Mouse (Mus musculus): ENCODE results near the gene Satb1. TPM values are rescaled to one million over a fixed set of nuclear protein-coding genes. Genes with fewer than 3 reads are reported as not detected.

The Satb1 gene
- polyA plus RNA-seq, 1 experiment from 2014 or later = 0.03 TPM

- CTCF ChIA-PET = no interaction called here
- TF ChIP-seq CTCF (IDR thresholded peaks at IDR 0.05) = no peak
- in situ Hi-C loops (cut with MboI; ENCODE audit: low pct_unique_long_range_greater_than_20kb) = no loop called here
These were observed 19.3 kb downstream of the Satb1 start for GRCm38 (mm10) chr17:51813784-51814120.

GRCm38 (mm10) chr17:51812942-51813783 is 19.9 kb downstream of the Satb1 start:
- ATAC-seq (peak; percentile 39), DNase-seq (ENCODE audit: low read depth, low spot score) (no peak)
- H3K27me3 ChIP-seq = peaks cover 46% of the 10 kb centered on the region
- POLR2A ChIA-PET = no interaction called here
- in situ Hi-C loops (cut with MboI; ENCODE audit: low pct_unique_long_range_greater_than_20kb) = no loop called here
- TF ChIP-seq CTCF (IDR thresholded peaks at IDR 0.05) = no peak
- CTCF ChIA-PET = no interaction called here

More at GRCm38 (mm10) chr17:51813784-51814120, 19.3 kb downstream of the Satb1 start:
- DNase-seq (ENCODE audit: low read depth, low spot score) (no peak), ATAC-seq (no peak)
- peaks cover 45% of the 10 kb centered on the region for H3K27me3 ChIP-seq
- POLR2A ChIA-PET = no interaction called here

- peaks cover 54% of the 10 kb centered on the region for H3K27me3 ChIP-seq
- no peak for TF ChIP-seq CTCF (IDR thresholded peaks at IDR 0.05)
- CTCF ChIA-PET = no interaction called here
- in situ Hi-C loops (cut with MboI; ENCODE audit: low pct_unique_long_range_greater_than_20kb) = no loop called here
- POLR2A ChIA-PET = no interaction called here
- ATAC-seq = no peak
- DNase-seq (ENCODE audit: low read depth, low spot score) = no peak
These were observed 20.7 kb downstream of the Satb1 start for GRCm38 (mm10) chr17:51812261-51812941.

- no peak for ATAC-seq
- no peak for TF ChIP-seq CTCF (IDR thresholded peaks at IDR 0.05)
- H3K27me3 ChIP-seq = peaks cover 55% of the 10 kb centered on the region
- in situ Hi-C loops (cut with MboI; ENCODE audit: low pct_unique_long_range_greater_than_20kb) = no loop called here
- ChIA-PET CTCF (no interaction called here), POLR2A (interaction anchor here (0.6 kb wide), 1 partner anchor 34 kb away, joined by 4 read pairs; no protein-coding TSS in a partner anchor)
- DNase-seq (ENCODE audit: low read depth, low spot score) = no peak
These were observed 21.2 kb downstream of the Satb1 start for GRCm38 (mm10) chr17:51811911-51812260.

GRCm38 (mm10) chr17:51811086-51811868 is 21.8 kb downstream of the Satb1 start:
- peaks cover 53% of the 10 kb centered on the region for H3K27me3 ChIP-seq
- POLR2A ChIA-PET = interaction anchor here (0.6 kb wide), 1 partner anchor 33 kb away, joined by 4 read pairs; no protein-coding TSS in a partner anchor
- TF ChIP-seq CTCF (IDR thresholded peaks at IDR 0.05) = no peak
- in situ Hi-C loops (cut with MboI; ENCODE audit: low pct_unique_long_range_greater_than_20kb) = no loop called here
- ATAC-seq = no peak
- no peak for DNase-seq (ENCODE audit: low read depth, low spot score)
- CTCF ChIA-PET = interaction anchor here (1.0 kb wide), 1 partner anchor 9 kb away, joined by 3 read pairs; no protein-coding TSS in a partner anchor

- ATAC-seq = no peak
- ChIA-PET CTCF (no interaction called here), POLR2A (no interaction called here)
- in situ Hi-C loops (cut with MboI; ENCODE audit: low pct_unique_long_range_greater_than_20kb) = no loop called here
- TF ChIP-seq CTCF (IDR thresholded peaks at IDR 0.05) = no peak
- DNase-seq (ENCODE audit: low read depth, low spot score) = no peak
- peaks cover 50% of the 10 kb centered on the region for H3K27me3 ChIP-seq
These were observed 25.7 kb downstream of the Satb1 start for GRCm38 (mm10) chr17:51807429-51807828.

GRCm38 (mm10) chr17:51806124-51806960 is 26.7 kb downstream of the Satb1 start:
- in situ Hi-C loops (cut with MboI; ENCODE audit: low pct_unique_long_range_greater_than_20kb) = no loop called here
- POLR2A ChIA-PET = no interaction called here
- DNase-seq (ENCODE audit: low read depth, low spot score) (no peak), ATAC-seq (no peak)
- CTCF ChIA-PET = interaction anchor here (0.7 kb wide), 1 partner anchor 101 kb away, joined by 3 read pairs; no protein-coding TSS in a partner anchor
- TF ChIP-seq CTCF (IDR thresholded peaks at IDR 0.05) = no peak
- peaks cover 57% of the 10 kb centered on the region for H3K27me3 ChIP-seq

- no peak for DNase-seq (ENCODE audit: low read depth, low spot score)
- no peak for TF ChIP-seq CTCF (IDR thresholded peaks at IDR 0.05)
- in situ Hi-C loops (cut with MboI; ENCODE audit: low pct_unique_long_range_greater_than_20kb) = no loop called here
- ChIA-PET POLR2A (no interaction called here), CTCF (no interaction called here)
- H3K27me3 ChIP-seq = peaks cover 47% of the 10 kb centered on the region
- no peak for ATAC-seq
These were observed 32.9 kb downstream of the Satb1 start for GRCm38 (mm10) chr17:51800208-51800607.

GRCm38 (mm10) chr17:51796459-51796858 is 36.6 kb downstream of the Satb1 start:
- in situ Hi-C loops (cut with MboI; ENCODE audit: low pct_unique_long_range_greater_than_20kb) = loop anchor here (25.0 kb wide), 2 partner anchors 809 to 984 kb away; no protein-coding TSS in a partner anchor
- no peak for ATAC-seq
- CTCF ChIA-PET = no interaction called here

GRCm38 (mm10) chr17:51791226-51791625 is 41.9 kb downstream of the Satb1 start:
- POLR2A ChIA-PET = interaction anchor here (0.6 kb wide), 1 partner anchor 776 kb away, joined by 4 read pairs; no protein-coding TSS in a partner anchor
- ATAC-seq = no peak
- in situ Hi-C loops (cut with MboI; ENCODE audit: low pct_unique_long_range_greater_than_20kb) = loop anchor here (25.0 kb wide), 2 partner anchors 804 to 979 kb away; no protein-coding TSS in a partner anchor

More at GRCm38 (mm10) chr17:51796459-51796858, 36.6 kb downstream of the Satb1 start:
- TF ChIP-seq CTCF (IDR thresholded peaks at IDR 0.05) = no peak
- H3K27me3 ChIP-seq = peaks cover 41% of the 10 kb centered on the region
- DNase-seq (ENCODE audit: low read depth, low spot score) = no peak
- POLR2A ChIA-PET = no interaction called here

More at GRCm38 (mm10) chr17:51791226-51791625, 41.9 kb downstream of the Satb1 start:
- peaks cover 20% of the 10 kb centered on the region for H3K27me3 ChIP-seq
- no peak for TF ChIP-seq CTCF (IDR thresholded peaks at IDR 0.05)
- no peak for DNase-seq (ENCODE audit: low read depth, low spot score)
- CTCF ChIA-PET = no interaction called here

All from Patski (cell line).